Mouse (Mus musculus): ENCODE data around the gene Aqp7.

DNA sequence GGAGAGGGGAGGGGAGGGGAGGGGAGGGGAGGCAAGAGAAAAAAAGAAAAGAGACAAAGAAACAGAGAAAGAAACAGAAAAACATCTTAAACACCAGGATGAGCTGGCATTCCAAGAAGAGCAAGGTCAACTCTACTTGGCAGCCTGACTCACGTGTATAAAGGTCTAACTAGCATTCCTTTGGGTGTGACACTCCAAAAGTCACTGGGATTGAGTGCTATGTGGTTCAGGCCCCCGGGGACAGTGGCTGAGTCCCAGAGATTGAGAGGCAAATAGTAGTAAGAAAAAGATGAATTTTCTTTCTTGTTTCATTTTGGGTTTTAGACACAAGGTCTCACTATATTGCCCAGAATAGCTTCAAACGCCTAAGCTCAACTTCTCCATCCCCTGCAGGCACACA, 10.0 kb downstream of the Aqp7 start:
- no peak for TF ChIP-seq GATA1 (IDR thresholded peaks at IDR 0.05; ENCODE audit: borderline replicate concordance, low read length)
- no peak for TF ChIP-seq CTCF (IDR thresholded peaks at IDR 0.05; ENCODE audit: low read depth, low read length)
- no peak for TF ChIP-seq TAL1 (conservative IDR thresholded peaks at IDR 0.05; ENCODE audit: low read depth, low read length)
